Mouse (Mus musculus): ENCODE results near the gene Zc3h14.

Zc3h14 gene

GRCm38 (mm10) chr12:98737801-98738350 is 8.9 kb upstream of the Zc3h14 start:
- no peak for DNase-seq (ENCODE audit: extremely low spot score, low read depth, low spot score)

GRCm38 (mm10) chr12:98741011-98741501 is 5.7 kb upstream of the Zc3h14 start:
- no peak for DNase-seq (ENCODE audit: extremely low spot score, low read depth, low spot score)

GRCm38 (mm10) chr12:98745626-98746025 is 1.1 kb upstream of the Zc3h14 start:
- DNase-seq (ENCODE audit: extremely low spot score, low read depth, low spot score): no peak

- DNase-seq (ENCODE audit: extremely low spot score, low read depth, low spot score): no peak
Observed at GRCm38 (mm10) chr12:98746131-98746530, 633 bp upstream of the Zc3h14 start.

- no peak for DNase-seq (ENCODE audit: extremely low spot score, low read depth, low spot score)
Observed at GRCm38 (mm10) chr12:98747380-98747753, 603 bp downstream of the Zc3h14 start.

GRCm38 (mm10) chr12:98757636-98758035 is 10.9 kb downstream of the Zc3h14 start:
- DNase-seq (ENCODE audit: extremely low spot score, low read depth, low spot score): no peak

- DNase-seq (ENCODE audit: extremely low spot score, low read depth, low spot score): no peak
Observed at GRCm38 (mm10) chr12:98759700-98760099, 12.9 kb downstream of the Zc3h14 start.

GRCm38 (mm10) chr12:98766241-98766640 is 19.5 kb downstream of the Zc3h14 start:
- DNase-seq (ENCODE audit: extremely low spot score, low read depth, low spot score): no peak

GRCm38 (mm10) chr12:98777509-98777908 is 30.7 kb downstream of the Zc3h14 start:
- no peak for DNase-seq (ENCODE audit: extremely low spot score, low read depth, low spot score)

- no peak for DNase-seq (ENCODE audit: extremely low spot score, low read depth, low spot score)
Observed at GRCm38 (mm10) chr12:98779148-98779547, 32.4 kb downstream of the Zc3h14 start.

GRCm38 (mm10) chr12:98784251-98784650 is 37.5 kb downstream of the Zc3h14 start:
- DNase-seq (ENCODE audit: extremely low spot score, low read depth, low spot score): no peak

- no peak for DNase-seq (ENCODE audit: extremely low spot score, low read depth, low spot score)
Observed at GRCm38 (mm10) chr12:98795731-98796318, 49.1 kb downstream of the Zc3h14 start.

GRCm38 (mm10) chr12:98800334-98800733 is 53.6 kb downstream of the Zc3h14 start:
- no peak for DNase-seq (ENCODE audit: extremely low spot score, low read depth, low spot score)

GRCm38 (mm10) chr12:98802245-98802644 is 55.5 kb downstream of the Zc3h14 start:
- no peak for DNase-seq (ENCODE audit: extremely low spot score, low read depth, low spot score)

- no peak for DNase-seq (ENCODE audit: extremely low spot score, low read depth, low spot score)
Observed at GRCm38 (mm10) chr12:98804078-98804748, 57.4 kb downstream of the Zc3h14 start.

GRCm38 (mm10) chr12:98820781-98821180 is 74.0 kb downstream of the Zc3h14 start:
- no peak for DNase-seq (ENCODE audit: extremely low spot score, low read depth, low spot score)

- DNase-seq (ENCODE audit: extremely low spot score, low read depth, low spot score): no peak
Observed at GRCm38 (mm10) chr12:98831122-98831521, 84.4 kb downstream of the Zc3h14 start.

GRCm38 (mm10) chr12:98832929-98833598 is 86.3 kb downstream of the Zc3h14 start:
- DNase-seq (ENCODE audit: extremely low spot score, low read depth, low spot score): no peak

GRCm38 (mm10) chr12:98833901-98834300 is 87.1 kb downstream of the Zc3h14 start:
- no peak for DNase-seq (ENCODE audit: extremely low spot score, low read depth, low spot score)

GRCm38 (mm10) chr12:98834879-98835278 is 88.1 kb downstream of the Zc3h14 start:
- DNase-seq (ENCODE audit: extremely low spot score, low read depth, low spot score): no peak

- no peak for DNase-seq (ENCODE audit: extremely low spot score, low read depth, low spot score)
Observed at GRCm38 (mm10) chr12:98835466-98835865, 88.7 kb downstream of the Zc3h14 start.

Data from hindlimb bud, embryonic 11.5 days (tissue).